28 mouse cellular contexts compared by ENCODE assay signal in the genomic region with DNA sequence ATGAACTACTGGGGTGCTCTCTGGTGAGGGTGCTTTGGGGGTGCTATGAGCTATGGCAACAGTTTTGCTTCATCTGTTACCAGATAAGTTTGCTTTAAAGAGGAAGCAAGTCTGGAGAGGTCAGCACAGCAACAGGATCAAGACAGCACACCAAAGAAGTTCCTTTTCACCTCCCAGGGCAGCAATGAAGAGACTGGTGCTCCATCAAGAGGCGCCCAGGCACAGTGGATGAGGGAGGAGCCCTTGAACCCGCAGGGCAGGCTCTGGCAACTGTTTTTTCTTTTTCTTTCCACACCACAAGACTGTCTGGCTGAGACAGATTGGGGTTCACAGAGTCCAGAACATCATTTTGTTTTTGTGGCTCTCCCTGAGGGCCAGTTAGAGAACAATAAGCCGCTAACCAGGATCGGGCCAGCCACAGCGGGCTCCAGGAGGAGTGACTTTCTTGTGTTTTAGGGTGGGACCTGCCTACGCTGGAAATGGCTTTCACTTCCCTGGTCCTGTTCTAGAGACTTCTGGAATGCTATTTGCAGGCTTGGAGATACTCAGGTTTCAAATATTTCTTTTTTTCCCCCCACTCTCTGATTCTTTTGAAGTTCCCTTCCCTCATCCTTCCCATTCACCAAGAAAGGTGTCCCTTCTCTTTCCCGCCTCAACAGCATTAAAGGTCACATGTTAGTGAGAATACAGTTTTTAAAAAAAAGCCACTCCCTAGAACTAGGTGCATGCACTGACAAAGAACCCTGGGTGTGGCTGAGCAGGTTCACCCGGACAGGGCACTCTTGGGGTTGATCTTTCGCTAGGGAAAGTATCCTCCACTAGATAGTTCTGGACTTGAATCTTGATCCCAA. TPM values are rescaled to one million over a fixed set of nuclear protein-coding genes. Genes with fewer than 3 reads are reported as not detected.
DNase-seq lines count a peak whose midpoint lies in the region; ATAC-seq and TF ChIP-seq lines count a peak whose summit lies in the region.
"Had no signal": no experiment of that assay in that cellular context is flagged by ENCODE, and none has a peak within 500 bp of the region (broad histone marks: within the 10 kb centered on the region; RNA-seq: fewer than 3 reads in every experiment).

No protein-coding gene starts in this region.

- 77% methylated on average over 9 of the region's 9 CpGs for WGBS in intestine, embryonic 15.5 days
- 39% methylated on average over 9 of the region's 9 CpGs for WGBS in small intestine, adult 2 months
- 84% methylated on average over 9 of the region's 9 CpGs for WGBS in kidney, embryonic 16.5 days
- WGBS in lung, postnatal 0 days = 73% methylated on average over 9 of the region's 9 CpGs
- WGBS in kidney, adult 2 months = 82% methylated on average over 9 of the region's 9 CpGs

- intact Hi-C loops in heart, postnatal 36 days (cut with DNase I) = no loop called here

- H3K4me1 ChIP-seq in MEL (ENCODE audit: control insufficient read depth in 1 of 2, insufficient read depth in 2 of 2, low read length in 2 of 2) = peaks cover 0 to 10% of the 10 kb centered on the region in 2 experiments; a peak in 2 of 4 replicates
- peaks cover 4% of the 10 kb centered on the region; the same call in 1 of the 2 replicates for H3K4me1 ChIP-seq in intestine, embryonic 15.5 days (replicated peaks)
- H3K4me1 ChIP-seq in small intestine, adult 2 months (ENCODE audit: control insufficient read depth, insufficient read depth, insufficient read length, low read length) = peaks cover 11% of the 10 kb centered on the region; the same call in 1 of the 2 replicates
- H3K4me1 ChIP-seq in kidney, embryonic 16.5 days (ENCODE audit: insufficient read depth, low read length) = no peaks in the 10 kb centered on the region
- no peaks in the 10 kb centered on the region for H3K4me1 ChIP-seq in lung, postnatal 0 days (ENCODE audit: insufficient read depth, low read depth, low read length)
- H3K4me1 ChIP-seq in kidney, adult 2 months (ENCODE audit: control insufficient read depth, insufficient read depth, low read length) = peaks cover 2% of the 10 kb centered on the region; the same call in 1 of the 2 replicates
- H3K4me1 ChIP-seq: limb, embryonic 12.5 days; liver, embryonic 13.5 days; megakaryocyte, embryonic 14.5 days had no signal

- peak; percentile 79 for ATAC-seq in intestine, embryonic 15.5 days
- ATAC-seq in kidney, embryonic 16.5 days (ENCODE audit: low FRiP score, low TSS enrichment) = no peak
- no peak for ATAC-seq in lung, postnatal 0 days
- ATAC-seq: midbrain, embryonic 15.5 days had no signal

- no peak for TF ChIP-seq POLR2A in MEL (IDR thresholded peaks at IDR 0.05; ENCODE audit: control insufficient read depth in 1 of 2, insufficient read depth in 1 of 2, low read depth in 1 of 2, low read length in 2 of 2, poor library complexity in 1 of 2)
- no peak for TF ChIP-seq POLR2A in small intestine, adult 2 months (IDR thresholded peaks at IDR 0.05; ENCODE audit: low read depth, low read length)
- no peak for TF ChIP-seq POLR2A in kidney, adult 2 months (IDR thresholded peaks at IDR 0.05; ENCODE audit: low read depth, low read length)

- no peak for TF ChIP-seq CTCF in MEL (IDR thresholded peaks at IDR 0.05 in 2 of 3, conservative IDR thresholded peaks at IDR 0.05 in 1 of 3; ENCODE audit: control insufficient read depth in 1 of 3, insufficient read depth in 1 of 3, low read depth in 2 of 3, low read length in 3 of 3, poor library complexity in 1 of 3, severe bottlenecking in 1 of 3)
- no peak for TF ChIP-seq CTCF in small intestine, adult 2 months (IDR thresholded peaks at IDR 0.05; ENCODE audit: extremely low read depth, insufficient read length, insufficient replicate concordance, low read depth, low read length)
- TF ChIP-seq CTCF in lung, postnatal 0 days (IDR thresholded peaks at IDR 0.05) = no peak
- no peak for TF ChIP-seq CTCF in kidney, adult 2 months (conservative IDR thresholded peaks at IDR 0.05; ENCODE audit: insufficient read depth, insufficient read length, low read depth, low read length)

- H3K9ac ChIP-seq in MEL (ENCODE audit: control insufficient read depth, low read depth, low read length, poor library complexity, severe bottlenecking) = no peak overlapping the region
- H3K9ac ChIP-seq in intestine, embryonic 15.5 days = no peak overlapping the region
- no peak overlapping the region for H3K9ac ChIP-seq in kidney, embryonic 16.5 days (replicated peaks; ENCODE audit: low read length)
- H3K9ac ChIP-seq in lung, postnatal 0 days (replicated peaks; ENCODE audit: low read depth) = no peak overlapping the region
- H3K9ac ChIP-seq: hindbrain, embryonic 15.5 days; limb, embryonic 12.5 days; liver, embryonic 13.5 days; lung, embryonic 14.5 days; midbrain, embryonic 15.5 days; neural tube, embryonic 15.5 days had no signal

- H3K27me3 ChIP-seq in MEL (ENCODE audit: control insufficient read depth in 1 of 2, insufficient read depth in 2 of 2, low read length in 2 of 2) = no peaks in the 10 kb centered on the region
- H3K27me3 ChIP-seq in intestine, embryonic 15.5 days (replicated peaks) = no peaks in the 10 kb centered on the region
- no peaks in the 10 kb centered on the region for H3K27me3 ChIP-seq in small intestine, adult 2 months (ENCODE audit: control insufficient read depth, insufficient read depth, low read length)
- no peaks in the 10 kb centered on the region for H3K27me3 ChIP-seq in kidney, embryonic 16.5 days (ENCODE audit: insufficient read depth, low read length)
- no peaks in the 10 kb centered on the region for H3K27me3 ChIP-seq in lung, postnatal 0 days (replicated peaks; ENCODE audit: insufficient read depth, low read length)
- no peaks in the 10 kb centered on the region for H3K27me3 ChIP-seq in kidney, adult 2 months (replicated peaks; ENCODE audit: control insufficient read depth, insufficient read depth, low read length)
- H3K27me3 ChIP-seq: hindbrain, embryonic 15.5 days; limb, embryonic 12.5 days; liver, embryonic 13.5 days; midbrain, embryonic 15.5 days; neural tube, embryonic 15.5 days had no signal

- H3K4me3 ChIP-seq in MEL (ENCODE audit: control insufficient read depth in 1 of 2, insufficient read depth in 1 of 2, low read depth in 2 of 2, low read length in 2 of 2) = no peak overlapping the region
- no peak overlapping the region for H3K4me3 ChIP-seq in intestine, embryonic 15.5 days (replicated peaks)
- no peak overlapping the region for H3K4me3 ChIP-seq in small intestine, adult 2 months (ENCODE audit: low read depth, low read length)
- H3K4me3 ChIP-seq in kidney, embryonic 16.5 days (ENCODE audit: low read length) = no peak overlapping the region
- no peak overlapping the region for H3K4me3 ChIP-seq in lung, postnatal 0 days (ENCODE audit: low read depth, low read length)
- H3K4me3 ChIP-seq in kidney, adult 2 months (ENCODE audit: insufficient read depth, low read depth, low read length) = no peak overlapping the region
- H3K4me3 ChIP-seq: heart, adult 2 months; hindbrain, embryonic 15.5 days; left cerebral cortex, adult 2 months; limb, embryonic 12.5 days; liver, embryonic 13.5 days; megakaryocyte, embryonic 14.5 days; midbrain, embryonic 15.5 days; myocyte; neural tube, embryonic 15.5 days had no signal

- H3K27ac ChIP-seq in MEL (ENCODE audit: control insufficient read depth, low read depth, low read length) = no peak overlapping the region
- H3K27ac ChIP-seq in intestine, embryonic 15.5 days = no peak overlapping the region
- H3K27ac ChIP-seq in small intestine, adult 2 months (ENCODE audit: insufficient read depth, low read depth, low read length) = peak overlapping the region; percentile 79
- H3K27ac ChIP-seq in kidney, embryonic 16.5 days (ENCODE audit: low read length) = no peak overlapping the region
- no peak overlapping the region for H3K27ac ChIP-seq in lung, postnatal 0 days (ENCODE audit: low read length)
- H3K27ac ChIP-seq in kidney, adult 2 months (ENCODE audit: insufficient read depth, low read depth, low read length) = no peak overlapping the region
- H3K27ac ChIP-seq: heart, adult 2 months; hindbrain, embryonic 15.5 days; left cerebral cortex, adult 2 months; limb, embryonic 12.5 days; liver, embryonic 13.5 days; midbrain, embryonic 15.5 days; neural tube, embryonic 15.5 days had no signal

- no peak overlapping the region for H3K4me2 ChIP-seq in intestine, embryonic 15.5 days (replicated peaks)
- no peak overlapping the region for H3K4me2 ChIP-seq in kidney, embryonic 16.5 days (replicated peaks; ENCODE audit: low read depth, low read length)
- H3K4me2 ChIP-seq in lung, postnatal 0 days (replicated peaks; ENCODE audit: low read depth, low read length) = no peak overlapping the region
- H3K4me2 ChIP-seq: hindbrain, embryonic 15.5 days; limb, embryonic 12.5 days; liver, embryonic 13.5 days; lung, embryonic 14.5 days; midbrain, embryonic 15.5 days; neural tube, embryonic 15.5 days had no signal

- TF ChIP-seq EP300 in MEL (IDR thresholded peaks at IDR 0.05; ENCODE audit: low read depth in 1 of 2, low read length in 2 of 2) = no peak
- TF ChIP-seq EP300 in lung, postnatal 0 days (IDR thresholded peaks at IDR 0.05) = no peak

- H3K36me3 ChIP-seq in MEL (ENCODE audit: control insufficient read depth in 1 of 2, insufficient read depth in 2 of 2, low read length in 2 of 2) = no peaks in the 10 kb centered on the region; a peak in 2 of 4 replicates
- H3K36me3 ChIP-seq in intestine, embryonic 15.5 days = no peaks in the 10 kb centered on the region
- H3K36me3 ChIP-seq in small intestine, adult 2 months (ENCODE audit: control insufficient read depth, insufficient read depth, low read length) = no peaks in the 10 kb centered on the region
- H3K36me3 ChIP-seq in kidney, embryonic 16.5 days (ENCODE audit: insufficient read depth, low read length) = no peaks in the 10 kb centered on the region
- H3K36me3 ChIP-seq in lung, postnatal 0 days (ENCODE audit: insufficient read depth, low read length) = no peaks in the 10 kb centered on the region
- no peaks in the 10 kb centered on the region for H3K36me3 ChIP-seq in kidney, adult 2 months (ENCODE audit: control insufficient read depth, insufficient read depth, low read length)
- H3K36me3 ChIP-seq: hindbrain, embryonic 15.5 days; limb, embryonic 12.5 days; liver, embryonic 13.5 days; midbrain, embryonic 15.5 days; neural tube, embryonic 15.5 days had no signal

- H3K9me3 ChIP-seq in MEL (replicated peaks; ENCODE audit: insufficient read depth, low read length) = no peaks in the 10 kb centered on the region
- no peaks in the 10 kb centered on the region for H3K9me3 ChIP-seq in intestine, embryonic 15.5 days
- H3K9me3 ChIP-seq in kidney, embryonic 16.5 days (ENCODE audit: low read length) = peaks cover 4% of the 10 kb centered on the region; the same call in 1 of the 2 replicates
- H3K9me3 ChIP-seq in lung, postnatal 0 days (ENCODE audit: low read length) = no peaks in the 10 kb centered on the region
- H3K9me3 ChIP-seq: hindbrain, embryonic 15.5 days; limb, embryonic 12.5 days; liver, embryonic 13.5 days; midbrain, embryonic 15.5 days; neural tube, embryonic 15.5 days had no signal

- TF ChIP-seq RAD21 in MEL (IDR thresholded peaks at IDR 0.05; ENCODE audit: low read depth, low read length) = no peak

- DNase-seq in heart, adult 11 months = peak; percentile 69
- DNase-seq in heart, postnatal 36 days = no peak
- peak; percentile 70 for DNase-seq in MEL (ENCODE audit: low read depth, low spot score)
- DNase-seq in lung, postnatal 0 days (ENCODE audit: low spot score) = no peak
- DNase-seq in kidney, adult 2 months = no peak
- DNase-seq: cerebellum, adult 11-12 months; cerebellum, postnatal 14 days; embryo, embryonic 11 days; gastrocnemius, postnatal 10 days; heart, adult 2 months; heart, postnatal 4 days; kidney, adult 18-20 months; kidney, postnatal 25 days; liver, embryonic 13.5 days; lung, embryonic 14.5 days; thymus, postnatal 36 days had no signal

- H3K79me2 ChIP-seq in MEL (ENCODE audit: control insufficient read depth, insufficient read depth, low read length, poor library complexity) = no peaks in the 10 kb centered on the region

RNA-seq across cellular contexts. Expression of gene Tmem154, which starts 20.6 kb away (rescaled TPM):
- 1 to 10 TPM; 1.6 to 2.6 TPM for total RNA-seq in heart, postnatal 36 days (2021)
- 0.03 and 0.12 TPM in 2 replicates for total RNA-seq in MEL (2012; rRNA removed)
- polyA plus RNA-seq in MEL (2012; ENCODE audit: insufficient read depth in 1 of 2, insufficient read length in 2 of 2, low read depth in 1 of 2, low replicate concordance in 2 of 2, missing spikeins in 1 of 2) = under 1 TPM in 1 of 2 experiments, not detected in 1; 0.10 TPM
- 0.98 and 1.2 TPM in 2 replicates for polyA plus RNA-seq in intestine, embryonic 15.5 days (2015; fragmentation: Nextera tagmentation; extraction: Ambion mirVana)
- polyA plus RNA-seq in small intestine, adult 2 months (2012; rRNA removed) = 1.5 and 2.0 TPM in 2 replicates
- 0.82 and 0.89 TPM in 2 replicates for polyA plus RNA-seq in kidney, embryonic 16.5 days (2015; fragmentation: Nextera tagmentation; extraction: Ambion mirVana)
- 4.6 and 6.3 TPM in 2 replicates for polyA plus RNA-seq in lung, postnatal 0 days (2015; fragmentation: Nextera tagmentation; extraction: Ambion mirVana)
- 0.42 and 0.88 TPM in 2 replicates for polyA plus RNA-seq in kidney, adult 2 months (2012; rRNA removed)

RNA-seq across cellular contexts. Expression of gene Tigd4, which starts 52.0 kb away (rescaled TPM):
- under 1 TPM in 1 of 2 experiments, not detected in 1; 0.08 TPM for total RNA-seq in heart, postnatal 36 days (2021)
- total RNA-seq in MEL (2012; rRNA removed) = not detected in 2 replicates
- not detected for polyA plus RNA-seq in MEL (2012; ENCODE audit: insufficient read depth in 1 of 2, insufficient read length in 2 of 2, low read depth in 1 of 2, low replicate concordance in 2 of 2, missing spikeins in 1 of 2)
- not detected in 2 replicates for polyA plus RNA-seq in intestine, embryonic 15.5 days (2015; fragmentation: Nextera tagmentation; extraction: Ambion mirVana)
- polyA plus RNA-seq in small intestine, adult 2 months (2012; rRNA removed) = 0.04 TPM in 1 of 2 replicates, not detected in the other
- polyA plus RNA-seq in kidney, embryonic 16.5 days (2015; fragmentation: Nextera tagmentation; extraction: Ambion mirVana) = 0.09 TPM in 1 of 2 replicates, not detected in the other
- polyA plus RNA-seq in lung, postnatal 0 days (2015; fragmentation: Nextera tagmentation; extraction: Ambion mirVana) = 0.04 and 0.05 TPM in 2 replicates
- polyA plus RNA-seq in kidney, adult 2 months (2012; rRNA removed) = not detected in 2 replicates
- total RNA-seq: adrenal gland, postnatal 14 days; left cerebral cortex, adult 2 months had no signal
- polyA plus RNA-seq: forebrain, embryonic 11.5 days; heart, adult 2 months; hindbrain, embryonic 15.5 days; midbrain, embryonic 15.5 days had no signal

Comparison
In these comparisons a context has a peak if more than half of its experiments do, and no peak if none do; other contexts are left out.
1. DNase-seq: peak in heart, adult 11 months (single experiment) and MEL (single experiment); none in heart, postnatal 36 days (0 of 2), lung, postnatal 0 days (single experiment) and kidney, adult 2 months (single experiment).